Mouse (Mus musculus) frontal cortex, adult 2 months (tissue): ENCODE measurements around the gene Raet1e. TPM values are rescaled to one million over a fixed set of nuclear protein-coding genes. Genes with fewer than 3 reads are reported as not detected.
"Not testable (repeated sequence)": the region's sequence is repeated elsewhere in the genome, so short reads cannot be mapped to it uniquely, and the experiment has no call there.

Experiments
- DNase-seq, 2 experiments: peaks; one replicate each; pipeline ENCODE4 v3.0.0; 2022; ENCODE audit warnings: low spot score in 1 of 2; ENCODE audit errors: extremely low spot score in 1 of 2
- polyA plus RNA-seq: library from polyadenylated mRNA; depleted of rRNA; stranded (reverse); fragments of >200 nt; gene quantifications from 2 replicates; pipeline ENCODE4 v1.2.3, GENCODE M21; 2012

The Raet1e gene
- polyA plus RNA-seq, 1 experiment, result not detected

DNA sequence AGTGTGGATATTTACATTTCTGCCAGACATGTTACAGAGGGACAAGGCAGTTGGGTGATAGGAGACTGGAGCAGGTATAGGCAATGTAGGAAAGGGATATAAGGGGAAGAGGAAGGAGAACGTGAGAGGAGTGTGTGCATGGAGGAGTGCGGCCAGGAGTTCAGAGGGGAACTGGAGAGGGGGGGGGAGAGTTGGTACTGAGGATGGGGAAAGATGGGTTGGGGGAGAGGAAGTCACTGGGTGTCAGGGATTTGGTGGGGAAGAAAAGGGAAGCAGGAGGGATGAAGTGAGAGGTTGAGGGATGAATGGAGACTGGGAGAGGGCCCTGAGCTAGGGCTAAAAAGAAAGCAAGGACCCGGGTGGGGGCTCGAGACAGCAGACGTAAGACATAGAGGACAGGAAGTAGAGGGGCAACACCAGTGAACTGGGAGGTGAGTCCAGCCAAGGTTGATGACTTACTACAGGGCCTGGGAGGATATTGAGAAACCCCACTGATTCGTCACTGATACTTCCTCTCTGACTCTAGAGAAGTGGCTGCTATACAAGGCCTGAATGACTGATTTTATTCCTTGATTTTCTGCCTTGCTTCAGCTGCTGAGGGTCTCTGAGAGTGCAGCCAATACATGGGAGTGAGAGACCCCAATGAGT lies 195.3 kb downstream of the Raet1e start:
- not testable (repeated sequence) for DNase-seq

DNA sequence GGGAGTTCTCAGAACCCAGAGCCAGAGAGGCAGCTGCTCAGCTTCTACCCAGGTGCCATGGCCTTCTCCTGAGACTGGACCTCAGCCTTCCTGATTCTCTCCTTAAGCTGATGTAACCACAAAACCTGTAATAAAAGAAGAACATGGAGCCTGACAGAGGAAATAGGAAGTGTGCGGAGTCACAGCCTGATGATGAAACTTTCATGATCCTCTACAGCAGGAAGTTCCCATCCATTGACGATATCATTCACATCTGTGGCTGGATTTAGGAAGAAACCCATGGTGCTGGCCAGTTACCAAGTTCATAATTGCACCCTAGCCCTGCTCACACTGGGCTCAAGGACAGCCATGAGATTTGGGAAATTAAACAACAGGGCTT lies 195.8 kb downstream of the Raet1e start:
- DNase-seq, result not testable (repeated sequence)

DNA sequence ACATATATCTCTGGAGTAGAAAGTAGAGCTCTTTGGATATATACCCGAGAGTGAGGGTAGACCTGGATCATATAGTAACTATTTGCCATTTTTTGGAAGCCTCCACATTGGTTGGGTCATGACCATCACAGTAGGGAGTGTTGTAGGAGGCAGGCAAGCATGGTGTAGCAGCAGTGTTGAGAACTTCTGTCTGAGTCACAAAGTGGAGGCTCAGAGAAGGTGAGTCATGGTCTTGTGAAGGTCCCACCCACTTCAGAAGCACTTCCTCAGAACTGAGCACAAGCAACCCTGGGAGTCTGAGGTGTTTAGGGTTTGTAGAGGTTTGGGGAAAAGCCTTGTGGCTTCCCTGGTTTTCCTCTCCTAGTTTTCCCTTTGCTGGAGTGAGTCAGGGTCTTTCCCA lies 199.0 kb downstream of the Raet1e start:
- DNase-seq, result not testable (repeated sequence)

DNA sequence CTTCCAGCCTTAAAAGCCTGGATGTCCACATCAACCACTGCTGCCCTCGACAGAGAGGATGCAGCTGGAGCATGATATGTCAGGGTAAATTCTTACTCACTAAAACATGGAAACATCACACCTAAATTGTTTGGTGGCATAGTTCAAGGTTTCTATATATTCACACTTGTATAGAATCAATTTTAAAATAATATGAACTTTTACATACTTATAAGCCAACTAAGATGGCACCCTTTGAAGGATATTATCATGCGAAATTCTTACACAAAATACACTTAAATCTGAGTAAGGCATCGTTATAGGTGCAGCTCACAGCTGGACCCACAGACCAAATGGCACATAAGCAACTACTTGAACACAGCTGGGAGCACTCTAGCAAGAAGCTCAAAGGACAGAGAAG lies 201.9 kb downstream of the Raet1e start, which contains the start of gene Raet1d:
Gene Raet1d (plus strand): TSS at position 301 of the 400 bp plus-strand sequence.
- not testable (repeated sequence) for DNase-seq

DNA sequence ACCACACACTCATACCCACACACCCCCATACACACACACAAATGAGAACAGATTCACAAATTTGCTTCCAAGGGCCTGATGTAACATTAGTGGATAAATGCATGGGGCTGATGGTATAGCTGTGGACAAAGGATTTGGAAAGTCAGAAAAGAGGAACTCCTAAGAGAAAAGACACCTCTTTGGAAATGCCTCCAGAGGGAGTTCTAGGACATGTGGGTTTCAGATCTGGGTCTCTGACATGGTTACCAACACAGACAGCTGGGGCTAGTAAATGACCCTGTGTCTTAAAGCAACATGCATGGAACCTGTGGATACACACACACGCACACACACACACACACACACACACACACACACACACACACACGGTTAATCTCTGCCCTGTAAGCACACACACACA lies 202.6 kb downstream of the Raet1e start:
- not testable (repeated sequence) for DNase-seq

DNA sequence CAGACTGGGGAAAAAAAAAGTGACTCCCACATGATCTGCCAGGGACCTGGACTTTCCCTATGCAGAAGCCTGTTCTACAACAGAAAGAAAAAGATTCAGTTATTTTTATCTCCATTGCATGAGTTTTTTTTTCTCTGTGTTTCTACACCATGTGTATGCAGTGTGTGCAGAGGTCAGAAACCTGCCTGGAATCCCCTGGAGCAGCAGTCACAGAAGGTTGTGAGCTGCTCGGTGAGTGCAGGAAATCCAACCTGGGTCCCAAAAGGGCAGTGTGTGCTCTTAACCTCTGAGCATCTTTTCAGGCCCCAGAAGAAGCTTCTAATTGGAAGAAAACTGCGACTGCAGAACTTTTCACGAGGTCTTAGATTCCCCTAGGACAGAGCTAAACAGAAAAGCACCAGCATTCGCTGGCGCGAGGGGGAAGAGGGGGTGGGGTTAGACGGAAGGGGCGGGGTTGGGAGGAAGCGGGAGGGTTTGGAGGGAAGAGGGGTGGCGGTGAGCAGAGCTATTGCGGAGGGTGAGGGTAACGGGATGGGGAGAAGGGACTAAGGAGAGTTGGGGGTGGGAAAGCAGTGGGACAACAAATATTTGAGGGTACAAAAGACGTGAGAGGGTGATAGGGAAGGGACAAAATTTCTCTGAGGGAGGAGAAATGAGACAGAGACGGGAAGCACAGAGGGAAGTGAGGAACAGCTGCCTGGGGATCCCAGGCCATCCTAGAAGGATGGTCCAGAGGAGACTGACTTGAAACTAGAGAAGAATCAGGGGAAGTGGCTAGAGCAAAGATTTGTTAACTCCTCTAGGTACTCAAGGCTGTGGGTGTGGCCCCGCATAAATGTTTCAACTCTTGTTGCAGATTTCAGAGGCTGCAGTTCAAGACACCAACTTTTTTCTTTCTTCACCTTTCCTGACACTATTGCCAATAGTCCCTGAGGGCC lies 203.3 kb downstream of the Raet1e start:
- not testable (repeated sequence) for DNase-seq

DNA sequence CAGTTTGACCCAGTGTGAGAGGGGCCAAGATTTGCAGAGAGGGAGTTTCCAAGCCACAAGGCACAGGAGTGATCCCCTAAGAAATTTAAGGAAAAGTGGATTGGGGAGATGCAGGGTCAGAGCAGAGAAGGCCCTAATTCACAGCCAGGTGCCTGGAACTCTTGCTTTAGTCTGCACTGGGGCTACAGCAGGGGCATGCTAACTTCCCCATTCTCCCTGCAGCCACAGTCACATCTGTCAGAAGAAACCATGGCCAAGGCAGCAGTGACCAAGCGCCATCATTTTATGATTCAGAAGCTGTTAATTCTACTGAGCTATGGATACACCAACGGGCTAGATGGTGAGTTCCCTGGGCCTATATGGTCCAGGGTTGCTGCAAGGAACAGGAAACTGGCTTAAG lies 204.1 kb downstream of the Raet1e start:
- not testable (repeated sequence) for DNase-seq

DNA sequence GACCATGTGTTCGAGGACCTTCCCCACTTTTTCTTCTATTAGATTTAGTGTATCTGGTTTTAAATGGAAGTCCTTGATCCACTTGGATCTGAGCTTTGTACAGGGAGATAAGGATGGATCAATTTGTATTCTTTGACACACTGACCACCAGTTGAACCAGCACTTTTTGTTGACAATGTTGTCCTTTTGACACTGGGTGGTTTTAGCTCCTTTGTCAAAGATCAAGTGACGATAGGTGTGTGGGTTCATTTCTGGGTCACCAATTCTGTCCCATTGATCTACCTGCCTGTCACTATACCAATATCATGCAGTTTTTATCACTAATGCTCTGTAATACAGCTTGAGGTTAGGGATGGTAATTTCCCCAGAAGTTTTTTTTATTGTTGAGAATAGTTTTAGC lies 206.5 kb downstream of the Raet1e start:
- not testable (repeated sequence) for DNase-seq

DNA sequence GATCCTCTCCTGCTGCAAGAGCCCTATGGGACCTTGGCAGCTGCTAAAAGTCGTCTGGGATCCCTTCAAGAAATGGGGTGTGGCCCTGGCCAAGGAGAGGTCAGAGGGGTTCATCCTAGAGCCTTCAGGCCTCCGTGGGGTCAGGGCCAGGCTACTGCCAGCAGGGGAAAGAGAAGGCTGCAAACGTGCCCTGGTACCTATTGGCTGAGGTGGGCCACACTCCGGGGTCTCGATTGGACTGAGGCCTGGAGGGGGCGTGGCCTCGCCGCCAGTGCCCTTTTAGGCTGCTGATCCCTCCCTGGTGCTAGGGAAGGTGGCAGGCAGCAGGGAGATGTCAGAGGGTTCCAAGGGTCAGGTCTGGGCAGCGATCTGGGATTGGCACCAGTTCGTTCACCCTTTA lies 222.9 kb downstream of the Raet1e start:
- DNase-seq, result not testable (repeated sequence)

DNA sequence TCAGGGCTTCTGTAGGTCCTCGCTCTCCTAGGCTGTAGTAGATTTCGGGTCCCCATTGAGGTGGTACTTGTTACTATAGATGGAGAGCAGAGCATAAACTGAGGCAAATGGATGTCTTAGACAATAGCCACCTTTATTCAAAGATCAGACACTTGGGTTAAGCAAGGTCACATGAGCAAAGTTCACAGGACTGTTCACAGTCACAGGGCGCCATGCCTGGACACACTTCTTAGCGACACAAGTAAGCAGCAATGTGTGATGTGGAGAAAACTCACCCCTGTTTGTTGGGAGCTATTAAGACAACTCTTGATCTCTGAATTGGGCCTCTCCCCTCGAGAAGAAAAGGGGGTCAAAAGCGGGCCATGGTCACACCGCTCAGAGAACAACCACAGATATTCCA lies 231.8 kb downstream of the Raet1e start:
- DNase-seq, result not testable (repeated sequence)

DNA sequence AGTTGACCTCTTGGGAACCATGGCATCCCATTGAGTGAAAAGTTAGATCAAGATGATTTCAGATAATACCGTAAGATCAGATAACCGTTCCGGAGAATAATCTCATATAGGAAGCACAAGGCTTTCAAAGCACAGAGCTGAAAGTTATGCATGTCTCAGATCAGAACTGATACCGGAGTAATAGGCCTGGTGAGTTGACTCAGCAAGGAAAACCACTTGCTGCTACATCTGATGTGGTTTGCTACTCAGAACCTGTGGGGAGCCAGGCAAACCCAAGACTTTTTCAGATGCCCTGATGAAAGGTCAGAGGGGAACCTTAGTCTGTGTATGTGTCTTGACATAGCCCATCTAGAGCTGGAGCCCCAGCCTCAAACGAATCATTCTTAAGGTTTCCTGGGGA lies 233.2 kb downstream of the Raet1e start:
- DNase-seq, result not testable (repeated sequence)

DNA sequence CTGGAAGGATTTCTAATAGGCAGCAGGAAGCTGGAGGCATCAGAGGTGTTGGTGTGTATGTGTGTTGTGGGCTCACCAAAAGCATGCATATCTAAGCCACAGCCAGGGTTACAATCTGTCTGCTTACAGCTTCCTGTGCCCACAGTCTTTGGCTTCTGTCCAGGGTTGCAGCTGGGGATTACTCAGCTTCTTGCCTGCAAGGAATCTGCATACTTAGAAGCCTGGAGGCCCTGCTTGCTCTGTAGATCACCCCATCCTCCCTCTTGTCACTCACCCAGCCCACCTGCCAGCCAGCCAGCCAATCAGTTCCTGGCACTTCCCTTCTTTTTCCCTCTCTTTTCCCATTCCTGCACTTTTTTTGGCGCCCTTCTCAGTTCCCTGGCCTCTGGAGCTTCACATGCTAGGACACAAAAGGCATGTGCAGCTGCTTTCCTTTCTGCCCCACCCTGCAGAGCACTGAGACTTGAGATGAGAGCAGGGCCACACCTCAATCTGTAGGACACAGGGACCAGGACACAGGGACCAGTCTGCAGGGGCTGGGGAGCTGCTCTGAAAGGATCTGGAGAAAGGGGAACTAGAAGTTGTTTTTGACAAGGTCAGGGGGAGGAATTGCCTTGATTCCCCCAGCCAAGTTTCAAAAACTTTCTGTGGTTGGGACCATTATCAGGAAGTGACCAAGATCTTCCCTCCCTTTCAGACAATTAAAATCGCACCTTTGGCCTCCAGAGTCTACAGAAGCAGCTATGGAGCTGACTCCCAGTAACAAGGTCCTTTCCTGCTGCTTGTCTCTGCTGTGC lies 234.9 kb downstream of the Raet1e start:
- DNase-seq, result peak in 1 of 2 experiments; percentile 10

DNA sequence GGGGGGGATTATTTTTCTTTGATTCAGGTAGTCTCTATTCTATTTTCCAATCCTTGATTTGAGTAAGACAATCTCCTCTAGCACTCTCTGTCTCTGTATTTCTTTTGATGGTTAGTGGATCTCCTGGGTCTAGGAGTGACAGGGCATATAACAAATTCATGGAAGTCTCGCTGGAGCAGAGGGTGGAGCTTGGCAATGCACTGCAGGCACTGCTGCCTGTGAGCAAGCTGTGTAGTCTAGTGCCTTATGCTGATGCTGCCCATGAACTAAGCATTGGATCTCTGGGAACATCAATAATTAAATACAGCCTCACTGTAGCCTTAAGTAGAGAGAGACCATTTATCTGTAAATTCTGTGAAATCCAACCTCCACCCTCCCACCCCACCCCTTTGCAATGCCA lies 238.3 kb downstream of the Raet1e start:
- not testable (repeated sequence) for DNase-seq

DNA sequence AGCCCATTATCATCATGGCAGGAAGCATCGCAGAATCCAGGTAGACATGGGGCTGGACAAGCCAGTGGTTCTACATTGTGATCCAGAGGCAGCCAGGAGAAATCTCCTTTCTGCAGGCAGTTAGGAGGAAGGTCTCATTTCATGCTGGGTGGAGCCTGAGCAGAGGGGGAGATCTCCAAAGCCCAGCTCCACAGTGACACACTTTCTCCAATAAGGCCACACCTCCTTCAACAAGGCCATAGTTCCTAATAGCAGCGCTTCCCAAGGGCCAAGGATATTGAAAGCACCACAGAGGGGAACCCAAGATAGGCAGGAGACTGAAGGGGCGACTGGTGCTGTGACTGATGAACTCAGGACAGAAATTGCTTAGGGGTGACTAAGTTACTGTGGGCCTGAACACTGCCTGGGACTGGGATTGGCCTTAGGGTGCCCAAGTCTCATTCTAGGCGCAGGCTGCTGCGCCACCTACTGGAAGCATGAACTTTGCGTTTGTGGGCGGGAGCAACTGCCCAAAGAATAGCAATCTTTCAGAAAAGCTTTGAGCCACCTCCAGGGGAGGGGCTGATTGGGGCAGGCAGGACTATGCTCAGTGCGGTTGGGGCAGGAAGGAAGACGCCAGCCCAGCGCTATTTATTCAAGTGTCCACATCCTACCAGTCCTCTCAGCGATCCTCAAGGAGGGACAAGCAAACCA lies 244.0 kb downstream of the Raet1e start:
- peak in 1 of 2 experiments; percentile 53 for DNase-seq

DNA sequence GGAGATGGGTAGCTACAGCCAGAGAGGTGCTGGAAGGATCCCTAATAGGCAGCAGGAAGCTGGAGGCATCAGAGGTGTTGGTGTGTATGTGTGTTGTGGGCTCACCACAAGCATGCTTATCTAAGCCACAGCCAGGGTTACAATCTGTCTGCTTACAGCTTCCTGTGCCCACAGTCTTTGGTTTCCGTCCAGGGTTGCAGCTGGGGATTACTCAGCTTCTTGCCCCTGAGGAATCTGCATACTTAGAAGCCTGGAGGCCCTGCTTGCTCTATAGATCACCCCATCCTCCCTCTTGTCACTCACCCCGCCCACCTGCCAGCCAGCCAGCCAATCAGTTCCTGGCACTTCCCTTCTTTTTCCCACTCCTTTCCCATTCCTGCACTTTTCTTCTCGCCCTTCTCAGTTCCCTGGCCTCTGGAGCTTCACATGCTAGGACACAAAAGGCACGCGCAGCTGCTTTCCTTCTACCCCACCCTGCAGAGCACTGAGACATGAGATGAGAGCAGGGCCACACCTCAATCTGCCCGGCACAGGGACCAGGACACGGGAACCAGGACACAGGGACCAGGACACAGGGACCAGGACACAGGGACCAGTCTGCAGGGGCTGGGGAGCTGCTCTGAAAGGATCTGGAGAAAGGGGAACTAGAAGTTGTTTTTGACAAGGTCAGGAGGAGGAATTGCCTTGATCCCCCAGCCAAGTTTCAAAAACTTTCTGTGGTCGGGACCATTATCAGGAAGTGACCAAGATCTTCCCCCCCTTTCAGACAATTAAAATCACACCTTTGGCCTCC lies 255.5 kb downstream of the Raet1e start:
- DNase-seq, result peak in 1 of 2 experiments; percentile 52
